Mouse (Mus musculus) E14TG2a.4 (cell line): ENCODE measurements at regions not wholly inside any gene's neighbourhood (a gene's known extent, or its start where the extent isn't known, plus 50 kb on each side); places are given as distances from the start of the nearest gene placed in this dataset.

Source experiments
- CTCF ChIP-seq: conservative IDR thresholded peaks from 2 replicates; pipeline ENCODE4 v1.5.1; 2014; ENCODE audit warnings: low read length
- NANOG ChIP-seq: IDR thresholded peaks from 2 replicates; pipeline ENCODE4 v1.6.1; 2014; ENCODE audit warnings: borderline replicate concordance, low read length, mixed read lengths
- POU5F1 ChIP-seq: IDR thresholded peaks from 2 replicates; pipeline ENCODE4 v1.6.1; 2014; ENCODE audit warnings: low read length, borderline replicate concordance

DNA sequence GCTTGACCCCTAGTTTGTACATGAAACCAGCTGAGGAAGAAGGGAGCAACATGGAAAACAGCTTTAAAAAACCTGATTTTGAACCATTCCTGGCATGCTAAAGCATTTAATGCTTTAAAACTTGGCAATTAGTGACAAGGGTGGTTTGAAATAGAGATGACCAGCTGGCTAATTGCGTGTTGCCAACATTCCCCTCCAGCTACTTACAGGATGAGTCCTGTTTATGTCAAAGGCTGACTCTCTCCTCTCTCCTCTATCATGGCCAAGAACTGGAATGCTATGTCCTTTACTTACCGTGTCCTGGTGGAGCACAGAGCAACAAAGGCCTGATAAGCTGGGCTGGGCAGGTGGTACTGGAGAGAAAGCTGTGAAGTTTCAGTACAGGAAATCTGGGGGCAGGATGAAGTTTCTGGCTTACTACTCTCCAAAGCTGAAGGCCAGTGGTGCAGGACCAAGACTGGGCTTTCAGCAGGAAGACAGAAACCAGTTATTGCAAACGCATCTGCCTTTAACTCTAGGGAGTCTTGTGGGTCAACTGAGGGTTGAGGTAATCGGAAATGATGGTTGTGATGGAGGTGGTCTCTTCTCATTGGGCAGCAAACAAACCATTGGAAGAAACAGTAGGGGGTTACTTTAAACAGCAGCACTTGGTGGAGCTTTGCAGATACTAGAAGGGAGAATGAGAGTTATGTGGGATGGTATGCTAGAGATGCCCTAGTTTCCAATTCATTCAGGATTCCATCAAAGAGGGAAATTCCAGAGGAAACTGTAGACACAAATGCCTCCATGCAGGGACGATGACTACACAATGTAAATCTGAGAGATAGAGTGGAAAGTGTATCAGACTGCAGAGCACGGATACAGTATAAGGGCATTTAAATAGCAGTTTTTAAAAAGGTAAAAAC, 60.7 kb upstream of the Cd28 start:
- TF ChIP-seq CTCF (no peak), NANOG (no peak), POU5F1 (no peak)
